11 mouse cellular contexts compared by ENCODE assay signal in the genomic region with DNA sequence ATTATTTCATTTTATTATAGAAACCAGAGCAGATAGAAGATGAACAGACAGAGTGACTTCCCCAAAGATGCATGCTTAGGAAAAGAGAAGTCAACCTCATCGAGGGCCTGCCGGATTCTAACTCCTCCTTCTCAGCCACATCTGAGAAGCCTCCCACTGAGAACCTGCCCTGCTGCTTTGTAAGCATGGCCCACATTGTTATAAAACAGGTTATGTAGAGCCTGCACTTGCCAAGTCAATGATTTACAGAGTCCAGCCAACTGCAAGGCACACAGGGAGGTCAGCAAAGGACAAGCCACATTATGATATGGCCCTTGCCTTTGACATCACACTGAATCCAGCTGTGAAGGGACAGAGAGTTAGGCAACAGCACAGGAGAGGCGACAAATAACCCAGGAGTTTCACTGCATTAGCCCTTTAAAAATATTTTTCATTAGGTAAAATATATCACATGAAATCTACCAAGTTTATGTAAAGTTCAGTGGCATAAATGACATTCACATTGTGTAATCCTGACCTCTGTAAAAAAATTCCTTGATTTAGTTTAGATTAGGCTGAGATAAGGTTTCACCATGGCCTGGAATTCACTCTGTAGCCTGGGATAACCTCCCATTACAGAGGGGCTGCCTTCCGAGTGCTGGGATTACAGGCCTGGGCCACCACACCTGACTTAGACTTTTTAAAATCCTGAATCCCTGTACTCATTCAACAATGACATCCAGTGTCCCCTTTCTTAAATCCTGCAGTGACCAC. TPM values are rescaled to one million over a fixed set of nuclear protein-coding genes. Genes with fewer than 3 reads are reported as not detected.
DNase-seq lines count a peak whose midpoint lies in the region; ATAC-seq and TF ChIP-seq lines count a peak whose summit lies in the region.
"Had no signal": no experiment of that assay in that cellular context is flagged by ENCODE, and none has a peak within 500 bp of the region (broad histone marks: within the 10 kb centered on the region; RNA-seq: fewer than 3 reads in every experiment).

No protein-coding gene starts in this region.

- no peak overlapping the region for H3K4me3 ChIP-seq in midbrain, embryonic 11.5 days (ENCODE audit: low read depth, low read length)
- no peak overlapping the region for H3K4me3 ChIP-seq in midbrain, embryonic 10.5 days
- no peak overlapping the region for H3K4me3 ChIP-seq in lung, embryonic 14.5 days (ENCODE audit: low read depth, low read length)
- H3K4me3 ChIP-seq in stomach, postnatal 0 days (ENCODE audit: low read depth, low read length): no peak overlapping the region
- H3K4me3 ChIP-seq in layer of hippocampus, adult 2 months: no peak overlapping the region
- H3K4me3 ChIP-seq: limb, embryonic 10.5 days had no signal

- WGBS in midbrain, embryonic 11.5 days: 41% methylated on average over 4 of the region's 4 CpGs
- 50% methylated on average over 4 of the region's 4 CpGs for WGBS in midbrain, embryonic 10.5 days
- 37% methylated on average over 4 of the region's 4 CpGs for WGBS in lung, embryonic 14.5 days
- 32% methylated on average over 4 of the region's 4 CpGs for WGBS in stomach, postnatal 0 days

- no peak overlapping the region for H3K27ac ChIP-seq in midbrain, embryonic 11.5 days (ENCODE audit: low read depth, low read length)
- no peak overlapping the region for H3K27ac ChIP-seq in midbrain, embryonic 10.5 days (replicated peaks)
- H3K27ac ChIP-seq in lung, embryonic 14.5 days (ENCODE audit: low read depth): peak overlapping the region; percentile 73
- H3K27ac ChIP-seq in stomach, postnatal 0 days (replicated peaks): peak overlapping the region; percentile 36
- H3K27ac ChIP-seq in layer of hippocampus, adult 2 months: no peak overlapping the region
- H3K27ac ChIP-seq: hindbrain, embryonic 14.5 days; limb, embryonic 10.5 days had no signal

- H3K9me3 ChIP-seq in midbrain, embryonic 11.5 days (ENCODE audit: control insufficient read depth, low read length): no peaks in the 10 kb centered on the region
- no peaks in the 10 kb centered on the region for H3K9me3 ChIP-seq in midbrain, embryonic 10.5 days (replicated peaks)
- no peaks in the 10 kb centered on the region for H3K9me3 ChIP-seq in lung, embryonic 14.5 days (ENCODE audit: low read depth, low read length)
- H3K9me3 ChIP-seq in stomach, postnatal 0 days (ENCODE audit: control insufficient read depth, low read length): no peaks in the 10 kb centered on the region
- H3K9me3 ChIP-seq: limb, embryonic 10.5 days had no signal

- no peak overlapping the region for H3K4me2 ChIP-seq in midbrain, embryonic 11.5 days
- no peak overlapping the region for H3K4me2 ChIP-seq in lung, embryonic 14.5 days
- H3K4me2 ChIP-seq in stomach, postnatal 0 days (replicated peaks; ENCODE audit: low read depth): no peak overlapping the region
- H3K4me2 ChIP-seq: hindbrain, embryonic 14.5 days had no signal

- no peak for TF ChIP-seq EP300 in stomach, postnatal 0 days (optimal IDR thresholded peaks at IDR 0.05)

- DNase-seq in midbrain, embryonic 11.5 days (ENCODE audit: low spot score, missing footprints): peak; percentile 31
- DNase-seq in midbrain, embryonic 10.5 days (ENCODE audit: low spot score): no peak
- DNase-seq in kidney, postnatal 14 days: peak; percentile 89
- peak; percentile 77 for DNase-seq in lung, embryonic 14.5 days
- peak; percentile 82 for DNase-seq in stomach, postnatal 0 days (ENCODE audit: low spot score)
- no peak for DNase-seq in adipocyte (ENCODE audit: low spot score)
- no peak for DNase-seq in layer of hippocampus, adult 2 months (ENCODE audit: low spot score in 2 of 2)
- DNase-seq: gastrocnemius, postnatal 36 days had no signal

- no peak for TF ChIP-seq CTCF in lung, embryonic 14.5 days (IDR thresholded peaks at IDR 0.05; ENCODE audit: low read depth)
- no peak for TF ChIP-seq CTCF in stomach, postnatal 0 days (IDR thresholded peaks at IDR 0.05; ENCODE audit: low read depth)
- TF ChIP-seq CTCF in layer of hippocampus, adult 2 months (conservative IDR thresholded peaks at IDR 0.05): no peak

- H3K9ac ChIP-seq in midbrain, embryonic 11.5 days (ENCODE audit: low read length): no peak overlapping the region
- H3K9ac ChIP-seq in lung, embryonic 14.5 days: no peak overlapping the region
- H3K9ac ChIP-seq in stomach, postnatal 0 days (ENCODE audit: low read length): no peak overlapping the region
- H3K9ac ChIP-seq: hindbrain, embryonic 14.5 days had no signal

- no peaks in the 10 kb centered on the region for H3K27me3 ChIP-seq in midbrain, embryonic 11.5 days (ENCODE audit: control insufficient read depth, insufficient read depth, low read length)
- H3K27me3 ChIP-seq in midbrain, embryonic 10.5 days (ENCODE audit: low read depth, poor library complexity, severe bottlenecking): peaks cover 5% of the 10 kb centered on the region; the same call in 1 of the 2 replicates
- H3K27me3 ChIP-seq in lung, embryonic 14.5 days (ENCODE audit: insufficient read depth, low read length): no peaks in the 10 kb centered on the region
- no peaks in the 10 kb centered on the region for H3K27me3 ChIP-seq in stomach, postnatal 0 days (ENCODE audit: control insufficient read depth, insufficient read depth, low read length)

- no peaks in the 10 kb centered on the region for H3K4me1 ChIP-seq in midbrain, embryonic 11.5 days (ENCODE audit: control insufficient read depth, insufficient read depth, low read length)
- 0 out of 2 replicates have a peak, but pooled peaks cover 3% of the 10 kb centered on the region for H3K4me1 ChIP-seq in midbrain, embryonic 10.5 days
- H3K4me1 ChIP-seq in lung, embryonic 14.5 days (ENCODE audit: insufficient read depth): no peaks in the 10 kb centered on the region; the same call in 1 of the 2 replicates
- H3K4me1 ChIP-seq in stomach, postnatal 0 days (replicated peaks; ENCODE audit: control insufficient read depth, insufficient read depth): no peaks in the 10 kb centered on the region

- H3K36me3 ChIP-seq in midbrain, embryonic 11.5 days (ENCODE audit: control insufficient read depth, insufficient read depth, low read length): no peaks in the 10 kb centered on the region
- no peaks in the 10 kb centered on the region for H3K36me3 ChIP-seq in midbrain, embryonic 10.5 days
- no peaks in the 10 kb centered on the region for H3K36me3 ChIP-seq in lung, embryonic 14.5 days (ENCODE audit: insufficient read depth)
- no peaks in the 10 kb centered on the region for H3K36me3 ChIP-seq in stomach, postnatal 0 days (ENCODE audit: control insufficient read depth, insufficient read depth, low read length)
- H3K36me3 ChIP-seq: limb, embryonic 10.5 days had no signal

- ATAC-seq in midbrain, embryonic 11.5 days (ENCODE audit: low FRiP score): no peak
- peak; percentile 84 for ATAC-seq in lung, embryonic 14.5 days (ENCODE audit: insufficient read depth)
- ATAC-seq in stomach, postnatal 0 days (ENCODE audit: low FRiP score, low TSS enrichment): peak; percentile 98
- ATAC-seq in activated CD4-positive, CD25-positive, alpha-beta regulatory T cell, adult 4 months: no peak

RNA-seq across cellular contexts. Expression of a gene that starts 37.1 kb away (rescaled TPM):
- 58.7 and 60.0 TPM in 2 replicates for polyA plus RNA-seq in midbrain, embryonic 11.5 days (2014; fragmentation: Nextera tagmentation; extraction: Ambion mirVana)
- polyA plus RNA-seq in midbrain, embryonic 10.5 days (2016; fragmentation: Nextera tagmentation; extraction: Ambion mirVana): 41.3 and 48.6 TPM in 2 replicates
- polyA plus RNA-seq in lung, embryonic 14.5 days (2014; fragmentation: Nextera tagmentation; extraction: Ambion mirVana): 78.0 and 78.7 TPM in 2 replicates
- polyA plus RNA-seq in stomach, postnatal 0 days (2015; fragmentation: Nextera tagmentation; extraction: Ambion mirVana): 115 and 118 TPM in 2 replicates
- 1 to 10 TPM; 8.6 to 9.3 TPM for polyA plus RNA-seq in activated CD4-positive, CD25-positive, alpha-beta regulatory T cell, adult 4 months (2017; shearing (Covaris generic))
- total RNA-seq in layer of hippocampus, adult 2 months (2021): 10 to 100 TPM; 55.7 to 55.8 TPM

Comparison
In these comparisons a context has a peak if more than half of its experiments do, and no peak if none do; other contexts are left out.
1. DNase-seq: peak in midbrain, embryonic 11.5 days (single experiment), kidney, postnatal 14 days (single experiment), lung, embryonic 14.5 days (single experiment) and stomach, postnatal 0 days (single experiment); none in midbrain, embryonic 10.5 days (single experiment), adipocyte (single experiment) and layer of hippocampus, adult 2 months (0 of 2).
2. ATAC-seq: peak in lung, embryonic 14.5 days (single experiment) and stomach, postnatal 0 days (single experiment); none in midbrain, embryonic 11.5 days (single experiment) and activated CD4-positive, CD25-positive, alpha-beta regulatory T cell, adult 4 months (single experiment).
3. H3K27ac ChIP-seq: peak in lung, embryonic 14.5 days (single experiment) and stomach, postnatal 0 days (single experiment); none in midbrain, embryonic 11.5 days (single experiment), midbrain, embryonic 10.5 days (single experiment) and layer of hippocampus, adult 2 months (single experiment).